26 mouse cellular contexts compared by ENCODE assay signal in the genomic region with DNA sequence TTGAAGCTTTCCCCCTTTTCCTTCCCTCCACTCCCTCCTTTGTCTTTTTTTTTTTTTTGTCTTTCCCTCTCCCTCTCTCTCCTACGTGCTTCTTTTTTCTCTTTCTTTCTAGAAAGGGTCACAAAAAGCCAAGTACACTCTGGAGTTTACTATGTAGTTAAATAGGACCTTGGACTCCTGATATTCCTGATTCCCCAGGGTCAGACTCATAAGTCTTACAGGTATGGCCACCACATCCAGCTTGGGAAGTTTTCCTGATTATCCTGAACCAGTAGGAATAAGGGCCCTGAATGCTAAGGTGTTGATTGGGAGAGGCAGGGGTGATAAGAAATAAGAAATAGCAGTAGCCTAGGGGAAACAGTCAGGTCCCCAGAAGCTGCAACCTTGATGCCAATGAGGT.
"Had no signal": no experiment of that assay in that cellular context is flagged by ENCODE, and none has a peak within 500 bp of the region (broad histone marks: within the 10 kb centered on the region; RNA-seq: fewer than 3 reads in every experiment).

No protein-coding gene starts in this region.

- H3K4me3 ChIP-seq: embryonic facial prominence, embryonic 10.5 days; embryonic facial prominence, embryonic 12.5 days; embryonic facial prominence, embryonic 13.5 days; embryonic facial prominence, embryonic 15.5 days; erythroblast, embryonic 14.5 days; forebrain, embryonic 10.5 days; forebrain, embryonic 12.5 days; forebrain, embryonic 13.5 days; forebrain, embryonic 15.5 days; gastrocnemius, adult 2 months; heart, adult 2 months had no signal

- H3K27ac ChIP-seq: embryonic facial prominence, embryonic 10.5 days; embryonic facial prominence, embryonic 12.5 days; embryonic facial prominence, embryonic 13.5 days; embryonic facial prominence, embryonic 15.5 days; forebrain, embryonic 10.5 days; forebrain, embryonic 12.5 days; forebrain, embryonic 13.5 days; forebrain, embryonic 15.5 days; gastrocnemius, adult 2 months; heart, adult 2 months had no signal

- H3K27me3 ChIP-seq: embryonic facial prominence, embryonic 12.5 days; embryonic facial prominence, embryonic 15.5 days; forebrain, embryonic 12.5 days; forebrain, embryonic 13.5 days; forebrain, embryonic 15.5 days had no signal

- H3K4me1 ChIP-seq: embryonic facial prominence, embryonic 10.5 days; embryonic facial prominence, embryonic 12.5 days; embryonic facial prominence, embryonic 15.5 days; forebrain, embryonic 10.5 days; forebrain, embryonic 12.5 days; forebrain, embryonic 13.5 days; forebrain, embryonic 15.5 days had no signal

- H3K9me3 ChIP-seq: embryonic facial prominence, embryonic 10.5 days; embryonic facial prominence, embryonic 12.5 days; embryonic facial prominence, embryonic 13.5 days; embryonic facial prominence, embryonic 15.5 days; forebrain, embryonic 10.5 days; forebrain, embryonic 12.5 days; forebrain, embryonic 13.5 days; forebrain, embryonic 15.5 days had no signal

- H3K4me2 ChIP-seq: embryonic facial prominence, embryonic 12.5 days; embryonic facial prominence, embryonic 13.5 days; embryonic facial prominence, embryonic 15.5 days; forebrain, embryonic 12.5 days; forebrain, embryonic 13.5 days; forebrain, embryonic 15.5 days had no signal

- ATAC-seq: forebrain, embryonic 13.5 days; forebrain, embryonic 14.5 days; forebrain, embryonic 15.5 days; forebrain, embryonic 16.5 days; forebrain, postnatal 0 days had no signal

- H3K36me3 ChIP-seq: embryonic facial prominence, embryonic 10.5 days; embryonic facial prominence, embryonic 12.5 days; embryonic facial prominence, embryonic 13.5 days; embryonic facial prominence, embryonic 15.5 days; forebrain, embryonic 10.5 days; forebrain, embryonic 12.5 days; forebrain, embryonic 15.5 days had no signal

- H3K9ac ChIP-seq: embryonic facial prominence, embryonic 12.5 days; embryonic facial prominence, embryonic 13.5 days; embryonic facial prominence, embryonic 15.5 days; forebrain, embryonic 12.5 days; forebrain, embryonic 13.5 days; forebrain, embryonic 15.5 days; forebrain, postnatal 0 days had no signal

- DNase-seq: cerebellum, adult 8-10 months; cerebellum, adult 9-10 months; cerebellum, adult 9-11 months; cerebellum, postnatal 10 days; cerebellum, postnatal 14 days; cerebellum, postnatal 25 days; cerebellum, postnatal 36 days; forebrain, postnatal 0 days; gastrocnemius, adult 2 months; gastrocnemius, postnatal 10 days; gastrocnemius, postnatal 14 days; gastrocnemius, postnatal 25 days; gastrocnemius, postnatal 36 days; heart, adult 18-20 months; heart, adult 2 months had no signal
